Mouse (Mus musculus) neural tube, embryonic 12.5 days (tissue): ENCODE results near the gene Dek. TPM values are rescaled to one million over a fixed set of nuclear protein-coding genes. Genes with fewer than 3 reads are reported as not detected.

Source experiments
- ATAC-seq: fragments of 200-750 bp; cut with Nextera tagmentation; 2 replicates; pipeline ENCODE4 v1.8.0; 2017; ENCODE audit warnings: low read depth, mild to moderate bottlenecking, moderate TSS enrichment, moderate library complexity; ENCODE audit not compliant: low FRiP score
- H3K27ac ChIP-seq: fragments of 300-500 bp; sonication (generic); 2 replicates; pipeline ENCODE4 v1.5.1; 2016
- H3K27me3 ChIP-seq: fragments of 300-500 bp; sonication (generic); replicated peaks from 2 replicates; pipeline ENCODE4 v1.6.1; 2016; ENCODE audit warnings: mild to moderate bottlenecking
- H3K36me3 ChIP-seq: fragments of 300-500 bp; sonication (generic); 2 replicates; pipeline ENCODE4 v1.6.1; 2016; ENCODE audit warnings: mild to moderate bottlenecking
- H3K4me1 ChIP-seq: fragments of 300-500 bp; sonication (generic); 2 replicates; pipeline ENCODE4 v1.6.1; 2016
- H3K4me2 ChIP-seq: fragments of 300-500 bp; sonication (generic); replicated peaks from 2 replicates; pipeline ENCODE4 v1.6.1; 2016; ENCODE audit warnings: mild to moderate bottlenecking
- H3K4me3 ChIP-seq: fragments of 300-500 bp; sonication (generic); 2 replicates; pipeline ENCODE4 v1.5.1; 2016
- H3K9ac ChIP-seq: fragments of 300-500 bp; sonication (generic); 2 replicates; pipeline ENCODE4 v1.6.1; 2016; ENCODE audit warnings: mild to moderate bottlenecking
- H3K9me3 ChIP-seq: fragments of 300-500 bp; sonication (generic); 2 replicates; pipeline ENCODE4 v1.6.1; 2016; ENCODE audit warnings: mild to moderate bottlenecking
- WGBS: fragments of 180-500 bp; shearing (Covaris S2); methylation state at CpG from one replicate; pipeline ENCODE4 v1.1.7; 2016; 5-methylcytosine and 5-hydroxymethylcytosine counted together
- polyA plus RNA-seq: library from polyadenylated mRNA; unstranded; fragments of >200 nt; fragmentation: Nextera tagmentation; extraction: Ambion mirVana; gene quantifications from 2 replicates; pipeline ENCODE4 v1.2.1, GENCODE M21; 2016

Dek gene
- polyA plus RNA-seq, 1 experiment from 2014 or later, result 224 TPM

DNA sequence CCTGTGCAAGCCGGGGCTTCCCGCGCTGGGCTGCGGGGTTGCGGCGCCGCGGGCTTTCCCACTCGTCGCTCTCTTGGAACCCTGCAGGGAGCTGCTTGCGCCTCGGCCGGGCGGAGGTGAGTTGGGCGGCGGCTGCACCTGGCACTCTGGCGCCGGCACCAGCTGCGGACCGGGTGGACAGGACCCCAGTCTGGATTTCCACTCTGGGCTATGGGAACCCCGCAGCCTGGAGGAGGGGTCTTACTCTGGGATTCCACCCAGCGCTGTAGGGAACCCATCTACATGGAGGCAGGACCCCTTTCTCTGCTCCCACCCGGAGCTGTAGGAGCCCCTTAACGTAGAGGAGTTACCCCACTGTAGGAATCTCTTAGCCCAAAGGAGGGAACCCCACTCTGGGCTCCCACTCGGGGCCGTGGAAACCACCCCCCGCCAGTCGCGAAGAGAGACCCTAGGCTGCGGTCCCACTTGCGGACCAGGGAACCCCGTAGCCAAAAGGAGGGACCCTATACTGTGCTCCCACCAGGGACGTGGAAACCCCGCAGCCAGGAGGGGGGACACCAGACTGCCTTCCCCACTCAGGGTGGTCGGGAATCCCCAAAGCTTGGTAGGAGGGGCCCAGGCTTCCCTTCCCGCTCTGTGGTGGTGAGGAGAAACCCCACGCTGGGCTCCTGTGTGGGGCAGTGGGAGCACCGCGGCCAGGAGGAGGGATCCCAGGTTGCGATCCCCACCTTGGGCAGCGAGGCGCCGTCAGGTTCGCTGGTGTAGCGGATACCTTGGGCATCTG lies 62.0 kb downstream of the Dek start:
- no peaks in the 10 kb centered on the region for H3K9me3 ChIP-seq
- no peaks in the 10 kb centered on the region for H3K27me3 ChIP-seq
- peaks cover 7% of the 10 kb centered on the region; the same call in 1 of the 2 replicates for H3K36me3 ChIP-seq
- 1% methylated on average over 45 of the region's 45 CpGs for WGBS
- peak; percentile 57 for ATAC-seq
- peak overlapping the region; percentile 78 for H3K9ac ChIP-seq
- peak overlapping the region; percentile 75 for H3K4me3 ChIP-seq
- peaks cover 14% of the 10 kb centered on the region for H3K4me1 ChIP-seq
- peak overlapping the region; percentile 85 for H3K4me2 ChIP-seq
- H3K27ac ChIP-seq, result peak overlapping the region; percentile 46; the same call in 1 of the 2 replicates

DNA sequence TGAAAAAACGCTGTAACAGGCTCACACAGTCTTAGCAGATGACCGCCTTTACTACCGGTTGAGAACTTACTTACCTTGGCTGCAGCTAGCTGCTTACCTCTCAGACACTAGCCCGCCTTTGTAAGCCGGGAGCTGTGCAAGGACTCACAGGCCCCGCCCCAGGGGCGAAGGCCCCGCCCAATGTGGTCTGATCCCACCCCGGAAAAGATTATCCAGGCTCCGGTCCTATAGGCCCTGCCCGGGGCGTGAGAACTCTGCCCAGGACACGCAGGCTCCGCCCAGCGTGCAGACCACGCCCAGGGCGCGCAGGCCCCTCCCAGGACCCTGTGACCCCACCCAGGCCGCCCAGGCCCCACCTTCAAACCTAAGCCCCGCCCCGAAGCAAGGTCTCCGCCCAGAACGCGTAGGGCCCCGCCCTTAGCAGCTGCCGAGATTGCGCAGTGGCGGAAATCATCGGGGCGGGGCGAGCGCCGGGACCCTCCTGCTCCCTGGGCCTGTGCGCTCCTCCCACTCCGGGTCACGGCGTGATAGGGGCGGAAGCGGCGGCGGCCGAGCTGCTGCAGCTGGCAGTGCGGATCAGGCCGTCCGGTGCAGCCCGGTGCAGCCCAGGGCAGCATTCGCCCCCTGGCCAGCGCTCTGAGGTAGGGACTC lies 62.8 kb downstream of the Dek start, which contains the start of gene Kdm1b:
Kdm1b (plus strand) TSS at position 470 of the 651 bp plus-strand sequence.
- 1% methylated on average over 48 of the region's 48 CpGs for WGBS
- Histone ChIP-seq H3K36me3 (peaks cover 2% of the 10 kb centered on the region; the same call in 1 of the 2 replicates), H3K9ac (peak within 1 kb of the TSS; percentile 78), H3K4me2 (peak within 1 kb of the TSS; percentile 85), H3K9me3 (no peaks in the 10 kb centered on the region), H3K4me1 (peaks cover 14% of the 10 kb centered on the region), H3K27ac (peak within 1 kb of the TSS; percentile 46; the same call in 1 of the 2 replicates), H3K4me3 (peak within 1 kb of the TSS; percentile 75), H3K27me3 (no peaks in the 10 kb centered on the region)
- ATAC-seq, result peak; percentile 96

DNA sequence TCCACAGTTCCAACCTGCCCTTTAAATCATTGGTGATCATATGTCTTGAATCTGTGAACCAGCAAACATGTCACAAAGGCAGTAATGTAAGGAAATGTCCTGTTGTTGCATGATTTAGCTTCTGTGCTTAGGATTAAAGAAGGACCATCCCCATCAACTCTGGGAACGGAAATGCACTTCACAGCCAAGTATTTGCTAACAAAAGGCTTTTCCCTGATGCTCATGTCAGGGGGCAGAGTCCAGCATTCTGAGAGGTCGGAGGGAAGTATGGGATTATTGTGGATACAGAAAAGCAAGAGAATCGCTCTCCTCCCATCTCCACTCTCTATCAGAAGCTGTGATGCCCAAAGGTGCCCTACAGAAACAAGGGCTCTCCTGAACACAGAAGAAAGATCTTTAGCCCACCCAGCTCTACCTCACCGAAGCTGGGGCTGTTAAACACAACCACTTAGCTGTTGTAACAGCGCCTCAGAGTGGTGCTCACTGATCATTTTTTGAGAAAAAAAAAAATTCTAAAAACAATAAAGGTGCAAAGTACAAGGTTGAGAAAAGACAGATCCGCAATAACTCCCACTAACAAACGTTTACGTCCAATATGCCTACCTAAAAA lies 63.9 kb downstream of the Dek start:
- Histone ChIP-seq H3K9me3 (no peaks in the 10 kb centered on the region), H3K4me2 (peak overlapping the region; percentile 85), H3K36me3 (no peaks in the 10 kb centered on the region), H3K27ac (no peak overlapping the region), H3K9ac (no peak overlapping the region), H3K4me3 (peak overlapping the region; percentile 75; the same call in 1 of the 2 replicates), H3K27me3 (no peaks in the 10 kb centered on the region), H3K4me1 (peaks cover 14% of the 10 kb centered on the region)
- WGBS, result 60% methylated on average over 8 of the region's 8 CpGs
- no peak for ATAC-seq

DNA sequence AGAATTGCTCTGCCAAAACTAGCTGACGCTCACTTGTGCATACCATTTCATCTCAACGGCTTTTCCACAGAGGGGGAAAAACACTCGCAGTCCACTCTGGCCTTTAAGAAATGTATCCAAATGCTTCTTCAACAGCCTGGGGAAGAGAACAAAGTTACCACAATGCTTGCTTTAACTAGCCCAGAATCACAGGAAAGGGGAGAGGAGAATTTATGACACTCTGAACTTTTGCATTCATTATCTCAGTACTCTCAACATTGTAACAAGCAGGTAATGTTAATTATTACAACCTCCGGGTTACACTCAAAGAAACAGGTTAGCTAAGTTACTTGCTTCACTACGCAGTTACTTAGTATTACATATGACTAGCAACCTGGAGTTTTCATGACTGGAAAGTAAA lies 65.9 kb downstream of the Dek start:
- no peaks in the 10 kb centered on the region for H3K9me3 ChIP-seq

DNA sequence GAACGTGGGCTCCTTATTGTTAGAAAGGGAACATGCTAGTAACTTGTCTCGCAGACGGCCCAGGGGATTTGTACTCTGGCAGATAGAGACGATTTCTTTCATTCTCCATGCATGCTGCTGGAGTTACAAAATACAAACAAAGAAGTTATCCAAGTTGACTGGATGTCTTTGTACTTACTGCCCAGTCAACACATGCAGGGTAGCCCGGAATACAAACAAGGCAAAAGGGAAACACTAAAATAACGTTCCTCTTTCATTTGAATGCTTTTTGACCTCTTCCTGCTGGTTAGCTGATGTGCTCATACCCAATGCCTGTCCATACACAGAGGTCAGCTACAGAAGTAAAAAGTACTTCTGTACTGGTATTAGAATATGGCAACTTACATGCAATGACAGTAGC lies 68.1 kb downstream of the Dek start:
- no peak overlapping the region for H3K9ac ChIP-seq
- peaks cover 5% of the 10 kb centered on the region; the same call in 1 of the 2 replicates for H3K4me1 ChIP-seq
- no peak overlapping the region for H3K4me2 ChIP-seq
- ATAC-seq, result no peak
- H3K27me3 ChIP-seq, result no peaks in the 10 kb centered on the region
- H3K36me3 ChIP-seq, result peaks cover 8% of the 10 kb centered on the region; the same call in 1 of the 2 replicates
- 85% methylated on average over 6 of the region's 6 CpGs for WGBS
- no peak overlapping the region for H3K27ac ChIP-seq
- H3K9me3 ChIP-seq, result no peaks in the 10 kb centered on the region
- no peak overlapping the region for H3K4me3 ChIP-seq

More for the DNA sequence above, 65.9 kb downstream of the Dek start:
- Histone ChIP-seq H3K4me1 (peaks cover 14% of the 10 kb centered on the region), H3K27me3 (no peaks in the 10 kb centered on the region), H3K27ac (no peak overlapping the region), H3K36me3 (peaks cover 2% of the 10 kb centered on the region; the same call in 1 of the 2 replicates), H3K4me2 (no peak overlapping the region), H3K9ac (no peak overlapping the region), H3K4me3 (no peak overlapping the region)
- no peak for ATAC-seq
- WGBS, result 93% methylated on average over 5 of the region's 5 CpGs

Other genes starting within 250 kb of the Dek start
- 20.9 and 22.1 TPM in 2 replicates for gene Kif13a, start 176.3 kb downstream of the Dek start, polyA plus RNA-seq
- 7.7 and 8.7 TPM in 2 replicates for gene Nhlrc1, start 91.4 kb downstream of the Dek start, polyA plus RNA-seq
- gene Kdm1b, start 62.7 kb downstream of the Dek start, polyA plus RNA-seq, result 17.1 and 17.9 TPM in 2 replicates
- gene Tpmt, start 61.5 kb downstream of the Dek start, polyA plus RNA-seq, result 35.9 and 37.8 TPM in 2 replicates
- gene Rnf144b, start 16.5 kb upstream of the Dek start, polyA plus RNA-seq, result 0.84 and 1.0 TPM in 2 replicates